ENCODE assay signal across 14 mouse cellular contexts in the genomic region with DNA sequence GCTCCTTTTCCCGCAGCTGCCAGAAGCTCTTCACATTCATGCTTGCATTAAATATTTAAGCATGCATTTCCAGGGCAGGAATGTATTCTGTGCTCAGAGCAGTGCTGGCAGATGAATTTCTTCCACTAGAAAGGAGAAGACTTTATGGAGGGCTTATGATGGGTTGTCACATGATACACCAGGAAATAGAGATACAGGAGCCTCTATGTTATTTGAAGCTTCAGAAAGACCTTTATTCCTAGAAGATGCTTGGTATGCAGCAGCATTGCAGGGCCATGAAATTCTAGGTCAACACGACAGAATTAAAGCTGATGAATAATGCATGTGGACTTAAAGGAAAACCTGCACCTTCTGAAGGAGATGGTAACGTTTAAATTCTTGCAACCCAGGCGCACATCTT.
A peak's percentile ranks its signal among the peaks of the same experiment; 100 is the strongest.
DNase-seq lines count a peak whose midpoint lies in the region; ATAC-seq and TF ChIP-seq lines count a peak whose summit lies in the region.
"Had no signal": no experiment of that assay in that cellular context is flagged by ENCODE, and none has a peak within 500 bp of the region (broad histone marks: within the 10 kb centered on the region; RNA-seq: fewer than 3 reads in every experiment).

No protein-coding gene starts in this region.

- no peaks in the 10 kb centered on the region for H3K9me3 ChIP-seq in embryonic facial prominence, embryonic 15.5 days (replicated peaks)
- H3K9me3 ChIP-seq in midbrain, postnatal 0 days (ENCODE audit: low read length): no peaks in the 10 kb centered on the region
- H3K9me3 ChIP-seq: kidney, embryonic 15.5 days; limb, embryonic 13.5 days had no signal

- no peak for ATAC-seq in embryonic facial prominence, embryonic 15.5 days (ENCODE audit: insufficient number of reproducible peaks, low FRiP score, low TSS enrichment, low read depth)
- ATAC-seq in midbrain, postnatal 0 days (ENCODE audit: low FRiP score): peak; percentile 50; the same call in 1 of the 2 replicates
- no peak for ATAC-seq in megakaryocyte, adult 5-6 weeks (ENCODE audit: poor library complexity, severe bottlenecking)
- ATAC-seq: inflammation-experienced regulatory T-cells, adult 6 months; liver, postnatal 0 days had no signal

- H3K4me2 ChIP-seq in embryonic facial prominence, embryonic 15.5 days (replicated peaks): no peak overlapping the region
- 0 out of 2 replicates have a peak overlapping the region, but pooled peaks have one; percentile 16 for H3K4me2 ChIP-seq in midbrain, postnatal 0 days (ENCODE audit: low read depth, low read length, poor library complexity, severe bottlenecking)
- H3K4me2 ChIP-seq: kidney, embryonic 15.5 days; limb, embryonic 13.5 days had no signal

- intact Hi-C loops in heart, postnatal 25 days (cut with DNase I): no loop called here

- no peak for TF ChIP-seq CTCF in midbrain, postnatal 0 days (IDR thresholded peaks at IDR 0.05)

- 48% methylated on average over 4 of the region's 4 CpGs for WGBS in embryonic facial prominence, embryonic 15.5 days
- WGBS in midbrain, postnatal 0 days: 24% methylated on average over 4 of the region's 4 CpGs

- H3K9ac ChIP-seq in embryonic facial prominence, embryonic 15.5 days: no peak overlapping the region
- H3K9ac ChIP-seq in midbrain, postnatal 0 days (replicated peaks; ENCODE audit: low read length, poor library complexity, severe bottlenecking): no peak overlapping the region
- H3K9ac ChIP-seq: kidney, embryonic 15.5 days; limb, embryonic 13.5 days; liver, postnatal 0 days had no signal

- 0 out of 2 replicates have a peak overlapping the region, but pooled peaks have one; percentile 25 for H3K27ac ChIP-seq in embryonic facial prominence, embryonic 15.5 days (replicated peaks)
- H3K27ac ChIP-seq in midbrain, postnatal 0 days (ENCODE audit: low read depth, low read length): peak overlapping the region; percentile 27; the same call in 1 of the 2 replicates
- H3K27ac ChIP-seq: limb, embryonic 13.5 days had no signal

- H3K36me3 ChIP-seq in embryonic facial prominence, embryonic 15.5 days: no peaks in the 10 kb centered on the region
- H3K36me3 ChIP-seq in midbrain, postnatal 0 days (ENCODE audit: insufficient read depth, low read length): no peaks in the 10 kb centered on the region
- H3K36me3 ChIP-seq: kidney, embryonic 15.5 days; limb, embryonic 13.5 days had no signal

- peak; percentile 22 for DNase-seq in heart, adult 11 months
- DNase-seq in heart, postnatal 25 days (ENCODE audit: low spot score): no peak
- DNase-seq in Muller cell, postnatal 12 days (ENCODE audit: inconsistent ontology term): peak; percentile 28
- DNase-seq in midbrain, postnatal 0 days (ENCODE audit: low spot score): peak; percentile 21
- DNase-seq in lung, postnatal 10 days: no peak
- DNase-seq: cerebellum, adult 8-10 months; liver, postnatal 0 days; lung, postnatal 4 days had no signal

- H3K4me3 ChIP-seq in embryonic facial prominence, embryonic 15.5 days (replicated peaks): no peak overlapping the region
- H3K4me3 ChIP-seq in midbrain, postnatal 0 days (ENCODE audit: low read depth, low read length): no peak overlapping the region
- H3K4me3 ChIP-seq: erythroblast, embryonic 14.5 days; kidney, embryonic 15.5 days; limb, embryonic 13.5 days had no signal

- peaks cover 15% of the 10 kb centered on the region for H3K4me1 ChIP-seq in embryonic facial prominence, embryonic 15.5 days
- H3K4me1 ChIP-seq in midbrain, postnatal 0 days (ENCODE audit: insufficient read depth, low read length): peaks cover 11% of the 10 kb centered on the region

- no peaks in the 10 kb centered on the region for H3K27me3 ChIP-seq in embryonic facial prominence, embryonic 15.5 days
- no peaks in the 10 kb centered on the region for H3K27me3 ChIP-seq in midbrain, postnatal 0 days (ENCODE audit: insufficient read depth, low read length)
- H3K27me3 ChIP-seq: kidney, embryonic 15.5 days; limb, embryonic 13.5 days had no signal

Comparison
In these comparisons a context has a peak if more than half of its experiments do, and no peak if none do; other contexts are left out.
1. DNase-seq: peak in heart, adult 11 months (single experiment), Muller cell, postnatal 12 days (single experiment) and midbrain, postnatal 0 days (single experiment); none in heart, postnatal 25 days (single experiment) and lung, postnatal 10 days (single experiment).